Mouse (Mus musculus) left cerebral cortex, adult 18-20 months (tissue): Measurements from ENCODE around the gene Bcas2. TPM values are rescaled to one million over a fixed set of nuclear protein-coding genes. Genes with fewer than 3 reads are reported as not detected.
"Not testable (repeated sequence)": the region's sequence is repeated elsewhere in the genome, so short reads cannot be mapped to it uniquely, and the experiment has no call there.

Experiments
- DNase-seq, 2 experiments: peaks; one replicate each; pipeline ENCODE4 v3.0.0; 2021 to 2022; ENCODE audit warnings: low spot score in 2 of 2, mixed read lengths in 1 of 2
- total RNA-seq, 2 experiments: library from RNA; stranded (reverse); gene quantifications; 2 replicates each; pipeline ENCODE4 v1.2.3; 2021

The Bcas2 gene
- total RNA-seq, 2 experiments from 2014 or later, result 64.8 to 68.3 TPM

DNA sequence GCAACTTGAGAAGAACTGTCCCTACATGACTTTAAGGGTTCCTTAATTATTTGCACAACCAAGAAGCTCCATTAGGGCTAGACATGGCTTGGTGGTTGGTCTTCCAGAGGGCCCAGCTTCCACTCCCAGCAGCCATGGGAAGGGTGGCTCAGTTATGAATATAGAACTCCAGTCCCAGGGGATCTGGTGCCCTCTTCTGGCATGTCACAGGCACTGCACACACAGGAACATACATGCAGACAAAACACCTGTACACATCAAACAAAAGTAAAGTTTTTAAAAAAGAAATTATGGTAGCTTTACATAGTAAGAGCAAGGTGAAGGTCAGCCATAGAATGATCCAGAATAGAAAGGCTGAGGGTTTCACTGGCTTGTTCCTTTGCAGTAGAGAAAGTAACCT is 17.7 kb upstream of the Bcas2 start:
- DNase-seq, result no peak

DNA sequence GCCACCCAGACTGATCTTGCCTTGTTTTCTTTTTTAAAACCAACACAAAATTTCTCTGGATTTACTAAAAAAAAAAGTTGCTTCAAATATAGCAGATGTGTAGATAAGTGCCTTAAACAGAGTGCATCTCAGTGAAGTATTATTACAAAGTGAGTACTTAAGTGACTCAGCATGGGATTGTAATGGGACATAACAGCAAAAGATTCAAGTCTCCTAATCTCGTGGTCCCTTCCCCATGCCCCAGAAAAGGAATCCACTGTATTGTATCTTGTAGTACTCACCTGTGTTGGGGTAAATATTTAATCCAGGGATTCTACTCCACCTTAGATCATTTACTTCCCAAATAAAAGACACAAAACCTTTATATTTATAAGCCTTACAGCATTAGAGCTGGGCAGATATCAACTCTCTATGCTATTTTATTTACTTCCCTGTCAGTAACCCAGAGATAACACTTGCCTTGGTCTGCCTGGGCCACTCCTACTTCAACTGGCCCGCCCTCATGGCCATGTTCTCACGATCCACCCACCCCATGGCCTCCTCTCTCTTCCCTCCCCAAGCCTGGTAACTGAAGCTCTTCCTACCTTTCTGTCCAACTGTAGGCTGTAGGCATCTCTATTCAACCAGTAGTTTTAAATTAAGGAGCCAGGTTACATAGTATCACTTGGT is 12.1 kb upstream of the Bcas2 start:
- no peak for DNase-seq

DNA sequence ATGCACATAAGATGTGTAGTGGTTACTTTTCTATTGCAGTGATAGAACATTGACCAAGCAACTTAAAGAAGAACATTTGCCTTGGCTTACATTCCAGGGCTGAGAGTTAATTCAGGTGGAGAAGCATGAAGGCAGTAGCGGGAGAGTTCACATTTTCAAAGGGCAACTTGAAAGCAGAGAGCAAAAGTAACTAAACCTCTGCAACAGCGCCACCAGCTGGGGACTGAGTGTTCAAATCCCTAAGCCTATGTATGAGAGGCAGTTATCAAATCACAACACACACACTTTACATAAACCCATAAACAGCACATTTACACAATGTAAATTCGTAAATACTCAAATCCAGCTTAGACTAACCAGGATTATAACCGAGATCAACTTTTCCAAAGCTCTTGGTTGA is 1.7 kb upstream of the Bcas2 start:
- peak; percentile 81 to 82 for DNase-seq

- no peak for DNase-seq
Measured at GRCm38 (mm10) chr3:103172615-103173014, 1.2 kb downstream of the Bcas2 start.

- no peak for DNase-seq
Measured at GRCm38 (mm10) chr3:103176740-103177139, 5.3 kb downstream of the Bcas2 start.

DNA sequence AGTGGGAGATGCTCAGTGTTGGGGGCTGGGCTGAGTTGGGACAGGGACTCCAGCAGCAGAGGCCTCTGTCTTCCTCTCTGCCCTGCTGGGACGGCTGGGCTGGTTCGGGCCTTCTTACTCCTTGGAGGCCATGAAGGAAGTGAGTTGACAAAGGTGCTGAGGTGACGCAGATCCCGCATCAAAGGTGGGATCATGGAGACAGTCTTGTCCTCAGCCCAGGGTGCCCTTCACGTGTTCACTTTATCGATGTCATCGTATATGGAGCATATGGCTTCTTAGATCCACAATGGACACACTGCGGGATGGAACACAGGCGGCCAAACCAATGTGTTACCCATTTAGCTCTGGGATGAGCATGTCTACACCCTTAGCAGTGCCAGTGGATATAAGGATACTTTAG is 8.1 kb downstream of the Bcas2 start:
- no peak for DNase-seq

DNA sequence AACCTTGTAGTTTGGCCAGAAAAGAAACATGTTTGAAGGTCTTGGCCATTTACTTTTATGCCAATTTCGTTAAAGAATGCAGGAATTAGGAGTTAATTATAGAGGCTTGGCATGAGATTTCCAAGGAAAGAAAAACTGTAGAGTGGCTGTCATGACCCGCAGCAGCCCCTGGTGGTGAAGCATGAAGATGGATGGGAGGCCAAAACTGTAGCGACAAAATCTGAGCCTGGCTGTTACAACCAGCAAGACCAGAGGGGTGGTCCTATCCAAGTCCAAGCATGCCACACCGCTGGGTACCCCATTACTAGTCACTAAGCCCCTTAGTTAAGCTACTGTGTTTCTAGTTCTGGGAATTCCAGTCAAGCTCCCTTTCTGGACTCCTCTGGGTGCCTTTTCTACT is 9.7 kb downstream of the Bcas2 start:
- DNase-seq, result no peak

DNA sequence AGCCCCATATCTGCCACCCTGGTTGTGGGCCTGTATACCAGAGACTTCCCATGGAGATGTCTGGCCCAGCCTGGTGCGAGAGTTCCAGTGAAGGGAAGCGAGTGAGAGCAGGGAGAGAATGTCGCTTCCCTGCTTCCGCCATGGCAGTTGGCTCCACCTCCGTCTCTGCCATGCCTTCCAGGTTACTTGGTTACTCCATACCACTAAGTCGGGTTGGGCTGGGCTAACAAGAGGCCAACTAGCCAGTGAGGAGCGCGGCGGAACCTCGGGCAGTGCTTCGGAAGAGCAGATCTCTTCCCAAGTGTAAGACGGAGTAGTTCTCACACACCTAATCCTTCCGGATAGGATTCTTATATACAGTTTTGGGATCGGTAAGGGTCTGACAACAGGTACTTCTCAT is 11.4 kb downstream of the Bcas2 start:
- DNase-seq, result no peak

- DNase-seq, result not testable (repeated sequence)
Measured at GRCm38 (mm10) chr3:103184467-103184866, 13.0 kb downstream of the Bcas2 start.

GRCm38 (mm10) chr3:103188451-103188850 is 17.0 kb downstream of the Bcas2 start:
- no peak for DNase-seq

DNA sequence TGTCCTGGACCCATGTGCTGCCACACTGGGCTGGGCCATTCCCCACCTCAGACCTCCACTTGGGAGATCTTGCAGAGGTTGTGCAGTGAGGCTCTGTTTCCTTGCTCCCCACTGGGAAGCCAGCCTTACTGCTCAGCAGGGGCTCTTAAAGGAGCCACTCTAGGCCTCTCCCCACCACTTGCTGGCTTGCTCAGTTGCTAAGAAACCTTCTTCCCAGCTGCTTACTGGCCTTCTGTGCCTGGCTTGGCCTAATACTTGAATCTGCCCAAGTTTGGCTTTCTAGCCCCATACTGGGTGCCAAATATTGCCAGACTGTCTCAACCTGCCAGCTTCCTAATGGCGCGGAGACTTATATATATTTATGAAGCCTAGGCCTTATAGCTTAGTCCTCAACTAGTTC is 17.4 kb downstream of the Bcas2 start:
- no peak for DNase-seq

- no peak for DNase-seq
Measured at GRCm38 (mm10) chr3:103192161-103192560, 20.7 kb downstream of the Bcas2 start.

DNA sequence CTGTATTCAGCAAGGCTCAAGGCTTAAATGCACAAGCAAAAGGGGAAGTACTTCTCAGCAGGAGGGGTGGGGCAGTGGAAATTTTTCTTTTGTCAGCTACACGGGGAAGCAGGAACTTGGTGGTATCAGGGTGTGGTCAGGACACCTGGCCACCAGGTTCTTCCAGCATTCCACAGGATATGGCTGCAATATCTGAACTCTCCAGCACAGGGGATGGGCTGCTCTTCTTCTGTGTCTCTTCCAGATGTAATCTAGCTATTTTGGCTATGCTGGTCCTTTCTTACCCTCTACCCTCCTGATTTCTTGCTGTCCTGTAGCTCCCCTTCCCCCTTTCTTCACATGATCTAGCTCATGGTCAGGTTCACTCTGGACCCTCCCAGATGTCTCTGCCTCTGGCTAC is 21.7 kb downstream of the Bcas2 start:
- no peak for DNase-seq

DNA sequence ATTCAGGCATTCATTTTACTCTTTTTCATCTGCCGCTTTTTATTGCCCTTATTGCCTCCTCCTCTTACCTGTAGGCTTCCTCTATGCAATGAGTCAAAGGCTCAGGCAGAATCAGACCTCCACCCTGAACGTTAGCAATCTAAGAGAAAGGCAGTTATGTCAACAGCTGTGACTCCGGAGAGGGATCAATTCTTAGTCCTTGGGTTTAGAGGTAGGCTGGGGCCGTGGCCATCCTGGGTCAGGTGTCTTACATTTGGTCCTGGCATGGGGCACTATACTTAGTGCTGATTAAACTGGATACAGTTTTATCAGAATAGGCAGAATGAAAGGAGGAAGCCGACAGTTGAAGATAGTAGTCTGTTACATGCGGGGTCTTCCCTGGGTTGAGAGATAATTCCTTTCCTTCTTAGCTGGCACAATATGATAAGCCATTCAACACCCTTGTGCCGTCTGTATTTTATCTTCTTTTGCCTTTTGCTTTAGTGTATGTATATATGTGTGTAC is 24.9 kb downstream of the Bcas2 start:
- no peak for DNase-seq

DNA sequence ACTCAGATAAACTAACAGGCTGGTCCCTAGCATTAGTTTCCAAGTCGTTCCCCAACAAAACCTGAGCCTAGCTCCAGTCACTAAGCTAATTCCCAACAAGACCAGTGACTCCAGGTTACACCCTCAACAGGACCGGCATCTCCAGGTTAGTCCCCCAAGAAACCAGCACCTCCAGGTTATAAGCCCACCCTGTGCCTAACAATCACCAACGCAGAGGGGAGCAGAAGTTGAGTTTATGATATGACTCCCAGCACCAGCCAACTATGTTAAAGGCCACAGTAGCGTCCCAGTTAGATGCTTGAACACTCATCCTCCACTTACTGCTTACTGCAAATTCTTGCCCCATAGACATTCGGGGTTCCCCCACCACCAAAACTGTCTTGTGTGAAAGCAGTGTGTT is 27.9 kb downstream of the Bcas2 start:
- no peak for DNase-seq

DNA sequence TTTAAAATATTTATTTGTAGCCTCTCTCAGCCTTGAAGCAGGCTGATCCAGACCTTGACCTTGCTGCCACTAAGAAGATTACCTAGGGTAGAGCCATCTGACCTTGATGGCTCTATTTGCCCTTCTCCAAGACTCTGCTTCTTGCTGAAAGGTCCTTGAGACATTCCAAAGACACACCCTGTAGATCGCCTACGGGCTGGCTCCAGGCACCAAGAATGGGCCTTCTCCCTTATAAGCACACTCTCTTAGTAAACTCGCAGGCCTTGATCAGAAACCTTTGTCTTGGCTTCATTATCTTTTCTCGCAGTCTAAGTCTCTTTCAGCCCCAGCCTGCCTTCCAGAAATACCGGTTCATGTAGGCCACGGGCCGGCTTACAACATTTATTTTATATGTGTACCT is 29.6 kb downstream of the Bcas2 start:
- DNase-seq, result not testable (repeated sequence)

DNA sequence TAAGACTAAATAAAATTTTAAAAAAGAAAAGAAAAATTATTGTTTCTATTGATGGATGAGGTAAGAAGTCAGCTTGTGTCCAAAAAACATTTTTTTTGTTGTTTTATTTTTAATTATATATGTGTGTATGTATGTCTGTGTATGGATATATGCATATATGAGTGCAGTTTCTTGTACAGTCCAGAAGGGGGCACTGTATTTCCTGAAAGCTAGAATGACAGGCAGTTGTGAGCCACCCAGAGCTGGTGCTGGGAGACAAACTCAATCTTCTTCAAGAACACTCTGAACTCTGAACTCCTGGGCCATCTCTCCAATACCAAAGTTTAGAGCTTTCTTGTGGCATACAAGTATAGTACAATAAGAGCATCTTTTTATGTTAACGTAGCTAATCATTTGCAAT is 32.1 kb downstream of the Bcas2 start:
- no peak for DNase-seq

DNA sequence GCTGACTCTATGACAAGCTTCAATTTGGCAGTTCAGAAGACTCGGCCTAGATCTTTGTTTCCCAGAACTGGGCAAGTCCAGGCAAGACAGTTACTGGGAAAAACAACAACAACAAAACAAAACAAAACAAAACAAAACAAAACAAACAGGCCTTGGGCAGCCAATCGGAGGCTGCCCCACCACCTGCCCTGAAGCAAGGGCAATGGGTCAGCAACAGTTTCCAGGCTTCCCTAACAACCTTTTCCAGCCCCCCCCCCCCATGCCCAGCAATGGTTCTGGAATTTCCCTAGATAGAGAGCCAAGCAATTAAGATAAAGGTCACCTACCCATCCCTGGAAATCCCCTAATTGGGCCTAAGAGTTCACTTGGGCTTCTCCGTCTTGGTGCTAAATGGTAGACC is 33.0 kb downstream of the Bcas2 start:
- no peak for DNase-seq

DNA sequence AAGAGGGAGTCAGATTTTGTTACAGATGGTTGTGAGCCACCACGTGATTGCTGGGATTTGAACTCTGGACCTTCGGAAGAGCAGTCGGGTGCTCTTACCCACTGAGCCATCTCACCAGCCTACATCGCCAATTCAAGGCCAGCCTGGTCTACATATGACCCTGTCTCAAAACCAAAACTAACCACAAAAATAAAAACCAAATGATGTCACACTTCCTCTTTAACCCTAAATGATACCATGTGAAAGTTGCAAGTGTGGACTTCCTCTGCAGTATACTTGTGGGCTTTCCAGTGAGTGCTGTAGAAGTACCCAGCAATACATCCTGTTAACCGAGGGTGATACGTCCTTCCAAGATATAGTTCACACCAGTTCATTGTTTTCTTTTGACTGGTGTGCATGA is 34.9 kb downstream of the Bcas2 start:
- DNase-seq, result no peak

DNA sequence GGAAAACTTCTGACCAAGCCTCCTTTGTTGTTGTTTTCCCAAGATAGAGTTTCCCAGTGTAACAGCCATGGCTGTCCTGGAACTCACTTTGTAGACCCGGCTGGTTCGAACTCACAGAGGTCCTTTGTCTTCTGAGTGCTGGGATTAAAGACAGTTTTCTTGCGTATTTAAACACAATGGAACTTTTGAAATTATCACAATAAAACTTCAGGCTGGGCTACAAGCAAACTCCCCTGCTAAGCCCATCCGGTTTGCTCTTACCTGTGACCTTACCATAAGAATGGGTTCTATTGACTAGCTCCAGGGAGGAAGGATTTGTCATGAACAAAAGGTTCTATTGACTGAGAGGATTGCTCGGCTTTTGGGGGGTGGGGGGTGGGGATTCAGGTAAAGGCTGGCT is 36.3 kb downstream of the Bcas2 start:
- DNase-seq, result no peak

GRCm38 (mm10) chr3:103208237-103208636 is 36.8 kb downstream of the Bcas2 start:
- DNase-seq, result no peak

GRCm38 (mm10) chr3:103211101-103211500 is 39.6 kb downstream of the Bcas2 start:
- no peak for DNase-seq

DNA sequence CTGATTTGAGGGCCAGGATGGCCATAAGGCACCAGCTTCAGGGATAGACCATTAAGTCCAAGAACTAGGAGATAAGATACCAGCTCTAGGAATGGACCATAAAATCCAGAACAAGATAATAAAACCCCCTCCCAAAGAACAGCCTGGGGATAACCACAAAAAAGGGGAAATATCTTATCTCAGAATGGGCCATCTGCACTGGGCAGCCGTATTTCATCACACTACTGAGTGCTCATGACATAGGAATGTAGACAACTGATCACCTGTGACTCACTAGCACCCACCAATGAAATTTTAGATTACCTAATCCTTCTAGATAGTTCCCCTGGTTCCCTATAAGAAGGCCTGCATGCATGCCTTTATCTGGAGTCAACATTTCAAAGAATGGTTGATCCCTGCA is 40.7 kb downstream of the Bcas2 start:
- DNase-seq, result no peak

DNA sequence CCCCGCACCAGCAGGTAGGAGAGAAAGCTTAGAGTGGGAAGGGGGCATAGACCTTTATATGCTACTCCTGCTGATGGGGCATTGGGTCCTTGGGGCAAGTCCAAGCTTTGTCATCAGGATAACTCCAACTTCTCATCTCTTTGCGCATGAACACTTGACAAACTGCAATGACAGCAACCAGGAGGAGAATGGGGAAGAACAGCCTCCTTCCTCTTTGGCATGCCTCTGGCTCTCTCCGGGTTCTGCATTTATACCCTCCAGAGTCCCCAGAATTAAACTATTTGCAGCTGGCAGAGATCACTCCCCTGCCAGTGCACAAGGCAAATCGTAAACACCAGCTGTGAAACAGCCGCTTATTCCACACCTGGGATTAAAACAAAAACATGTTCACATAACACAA is 42.1 kb downstream of the Bcas2 start:
- DNase-seq, result no peak
